Mouse (Mus musculus): ENCODE measurements at regions not wholly inside any gene's neighbourhood (a gene's known extent, or its start where the extent isn't known, plus 50 kb on each side); places are given as distances from the start of the nearest gene placed in this dataset.

DNA sequence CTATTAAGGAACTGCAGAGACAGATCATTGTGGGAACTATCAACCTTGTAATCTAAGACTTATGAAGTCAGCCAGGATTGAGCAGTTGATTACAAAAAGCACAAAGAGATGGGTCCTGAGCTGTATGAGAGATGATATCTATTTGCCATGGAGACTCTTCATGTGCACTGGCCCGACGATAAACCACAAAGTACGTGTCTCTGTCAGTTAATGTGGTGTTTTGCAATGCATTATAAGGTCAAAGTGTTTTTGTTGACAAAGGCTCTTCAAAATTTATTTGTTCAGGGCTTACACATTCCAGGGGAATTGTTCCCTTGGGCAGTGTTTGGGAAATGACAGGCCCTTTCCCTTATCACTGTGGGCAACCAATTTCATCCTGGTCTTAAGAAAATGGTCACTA lies 65.7 kb upstream of the Thpo start:
- DNase-seq (ENCODE audit: low spot score in 2 of 2), result no peak

DNA sequence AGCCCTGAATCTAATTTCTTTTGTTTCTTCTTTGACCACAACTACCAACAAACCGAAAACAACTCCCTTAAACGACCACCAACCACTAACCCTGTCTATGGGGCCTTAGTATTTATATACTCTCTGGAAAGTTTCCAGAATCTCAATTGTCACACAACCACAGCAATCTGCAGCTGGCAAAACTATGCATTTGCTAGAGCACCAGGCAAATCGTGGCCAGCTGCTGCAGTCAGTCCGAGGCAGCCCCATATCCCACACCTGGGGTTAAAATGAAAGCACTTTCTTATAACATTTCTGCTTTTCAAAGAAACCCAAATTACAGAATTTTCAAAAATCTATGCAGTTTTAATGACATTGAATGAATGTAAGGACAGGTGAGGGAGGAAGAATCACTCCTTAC lies 63.8 kb upstream of the Thpo start:
- no peak for DNase-seq (ENCODE audit: low spot score in 2 of 2)

DNA sequence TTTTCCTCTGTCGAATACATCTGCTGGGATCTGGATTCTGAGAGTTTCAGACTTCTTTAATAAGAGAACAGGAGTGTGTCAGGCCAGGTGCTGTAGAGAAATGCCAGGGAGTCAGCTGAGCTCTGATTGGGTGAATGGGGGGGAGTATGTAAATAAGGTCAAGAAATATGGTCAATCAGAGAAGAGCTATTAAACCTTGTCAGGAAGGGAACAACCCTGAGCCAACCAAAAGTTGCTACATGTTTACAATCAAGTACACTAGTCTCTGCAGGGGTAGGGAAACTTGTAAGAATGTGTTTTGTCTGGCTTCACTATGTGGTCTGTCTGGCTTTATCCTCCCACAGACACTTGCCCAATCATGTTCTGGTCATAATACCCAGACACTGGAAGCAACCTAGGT lies 60.4 kb upstream of the Thpo start:
- DNase-seq (ENCODE audit: low spot score in 2 of 2), result no peak
